Mouse (Mus musculus) cortical plate, adult 2 months (tissue): ENCODE results near the gene Vegfb.

Experiments
- CTCF ChIP-seq: fragments of 200-500 bp; IDR thresholded peaks from 2 replicates; pipeline ENCODE4 v1.5.1; 2011; ENCODE audit warnings: mild to moderate bottlenecking, control low read depth, low read length; ENCODE audit not compliant: insufficient read depth; ENCODE audit errors: extremely low read depth
- POLR2A ChIP-seq: fragments of 200-500 bp; IDR thresholded peaks from 2 replicates; pipeline ENCODE4 v1.6.1; 2011; ENCODE audit warnings: mild to moderate bottlenecking, low read length, control low read depth; ENCODE audit not compliant: insufficient read depth; ENCODE audit errors: extremely low read depth

DNA sequence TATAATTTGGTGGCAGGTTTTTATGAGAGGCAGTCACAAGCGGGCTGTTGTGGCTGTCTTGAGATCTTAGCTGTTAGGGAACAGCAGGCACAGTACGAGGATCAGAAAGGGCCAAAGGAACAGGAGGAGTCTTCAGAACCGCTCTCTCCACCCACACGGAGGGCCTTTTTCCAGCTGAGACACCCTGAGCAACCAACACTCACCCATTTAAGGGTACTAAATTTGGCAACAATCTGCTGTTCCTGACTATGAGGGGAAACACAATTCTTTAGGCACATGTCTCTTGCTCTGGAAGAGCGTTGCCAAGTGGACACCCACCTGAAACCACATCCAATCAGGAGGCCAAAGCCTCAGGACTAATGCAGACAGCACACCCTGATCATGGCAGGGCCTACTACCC is 42.1 kb upstream of the Vegfb start:
- TF ChIP-seq POLR2A (no peak), CTCF (no peak)
